Mouse (Mus musculus) hindbrain, postnatal 0 days (tissue): ENCODE measurements at regions not wholly inside any gene's neighbourhood (a gene's known extent, or its start where the extent isn't known, plus 50 kb on each side); places are given as distances from the start of the nearest gene placed in this dataset.

Experiments
- ATAC-seq: fragments of 200-750 bp; cut with Nextera tagmentation; 2 replicates; pipeline ENCODE4 v1.8.0; 2017; ENCODE audit warnings: mild to moderate bottlenecking, moderate TSS enrichment, moderate library complexity
- DNase-seq: peaks from one replicate; pipeline ENCODE4 v3.0.0-alpha.2; 2015; ENCODE audit warnings: low spot score
- H3K27ac ChIP-seq: fragments of 300-500 bp; sonication (generic); 2 replicates; pipeline ENCODE4 v1.5.1; 2014; ENCODE audit warnings: mild to moderate bottlenecking
- H3K27me3 ChIP-seq: fragments of 300-500 bp; sonication (generic); 2 replicates; pipeline ENCODE4 v1.6.1; 2014; ENCODE audit warnings: low read length, mixed read lengths; ENCODE audit not compliant: insufficient read depth
- H3K36me3 ChIP-seq: fragments of 300-500 bp; sonication (generic); 2 replicates; pipeline ENCODE4 v1.6.1; 2014; ENCODE audit warnings: low read length, mixed read lengths; ENCODE audit not compliant: insufficient read depth
- H3K4me1 ChIP-seq: fragments of 300-500 bp; sonication (generic); 2 replicates; pipeline ENCODE4 v1.6.1; 2014; ENCODE audit warnings: antibody characterized with exemption, low read length, mixed read lengths; ENCODE audit not compliant: insufficient read depth
- H3K4me2 ChIP-seq: fragments of 300-500 bp; sonication (generic); 2 replicates; pipeline ENCODE4 v1.6.1; 2014; ENCODE audit warnings: low read depth, mild to moderate bottlenecking, low read length, moderate library complexity, mixed read lengths
- H3K4me3 ChIP-seq: fragments of 300-500 bp; sonication (generic); 2 replicates; pipeline ENCODE4 v1.5.1; 2014; ENCODE audit warnings: low read length
- H3K9ac ChIP-seq: fragments of 300-500 bp; sonication (generic); replicated peaks from 2 replicates; pipeline ENCODE4 v1.6.1; 2014; ENCODE audit warnings: mild to moderate bottlenecking, low read length, moderate library complexity, mixed read lengths
- H3K9me3 ChIP-seq: fragments of 300-500 bp; sonication (generic); 2 replicates; pipeline ENCODE4 v1.6.1; 2016; ENCODE audit warnings: low read length, mixed read lengths
- CTCF ChIP-seq: IDR thresholded peaks from 2 replicates; pipeline ENCODE4 v1.5.1; 2016; ENCODE audit warnings: antibody characterized with exemption, control low read depth, low read depth
- WGBS: fragments of 180-500 bp; shearing (Covaris S2); extraction: QIAGEN DNeasy Blood & Tissue Kit; methylation state at CpG from one replicate; pipeline ENCODE4 v1.1.7; 2014; 5-methylcytosine and 5-hydroxymethylcytosine counted together

DNA sequence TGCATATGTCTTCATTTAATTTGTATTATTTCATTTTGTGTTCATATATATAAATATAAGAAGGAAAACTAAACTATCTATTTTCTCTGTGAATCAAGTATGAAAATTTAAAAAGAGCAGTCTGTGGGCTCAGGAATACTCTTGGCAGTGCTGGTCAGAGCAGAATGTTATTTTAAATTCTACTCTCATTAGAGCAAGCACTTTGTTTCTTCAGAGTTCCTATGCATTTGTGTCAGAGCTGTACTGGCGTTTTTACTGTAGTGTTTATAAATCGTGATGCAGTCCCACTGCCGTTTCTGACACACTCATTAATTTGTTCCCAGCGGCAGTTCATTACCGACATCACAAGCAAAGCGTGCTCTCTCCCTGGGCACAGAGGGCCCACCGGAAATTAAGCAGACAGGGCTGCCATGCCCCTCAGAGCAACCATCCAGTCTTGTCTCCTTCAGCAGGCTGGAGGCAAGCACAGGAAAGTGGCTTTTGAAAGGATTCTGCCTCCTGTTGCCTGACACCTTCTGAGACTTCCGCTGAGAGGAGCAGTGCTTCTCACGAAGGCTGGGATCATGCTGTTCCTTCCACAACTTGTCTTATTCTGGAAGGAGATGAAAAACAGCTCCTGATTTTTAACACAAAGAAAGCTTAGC lies 272.8 kb upstream of the Sptlc3 start:
- no peaks in the 10 kb centered on the region for H3K27me3 ChIP-seq
- DNase-seq (peak; percentile 44), ATAC-seq (0 out of 2 replicates have a peak, but pooled peaks have one; percentile 47)
- no peak overlapping the region for H3K9ac ChIP-seq
- TF ChIP-seq CTCF, result no peak
- no peak overlapping the region; the same call in 1 of the 2 replicates for H3K27ac ChIP-seq
- no peaks in the 10 kb centered on the region for H3K4me1 ChIP-seq
- no peak overlapping the region for H3K4me3 ChIP-seq
- H3K36me3 ChIP-seq, result no peaks in the 10 kb centered on the region
- no peaks in the 10 kb centered on the region for H3K9me3 ChIP-seq
- 17% methylated on average over 9 of the region's 9 CpGs for WGBS
- H3K4me2 ChIP-seq, result 0 out of 2 replicates have a peak overlapping the region, but pooled peaks have one; percentile 6

DNA sequence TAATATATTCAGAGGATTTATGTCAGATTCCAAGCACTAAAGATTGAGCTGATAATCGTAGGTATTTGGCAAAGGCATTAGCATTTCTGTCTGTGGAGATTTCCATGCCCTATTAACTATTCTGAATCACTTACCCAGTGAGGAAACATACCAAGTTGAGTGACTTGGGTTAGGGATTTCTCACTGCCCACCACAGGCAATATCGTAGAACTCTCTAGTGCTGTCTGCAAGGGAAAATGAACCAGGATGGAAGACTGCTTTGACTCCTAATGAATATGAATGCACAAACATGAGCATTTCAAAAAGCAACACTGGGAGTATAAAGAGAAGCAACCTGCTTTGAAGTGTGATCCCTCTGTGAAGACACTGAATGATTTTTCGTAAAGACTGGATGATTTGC lies 263.3 kb upstream of the Sptlc3 start:
- no peaks in the 10 kb centered on the region for H3K4me1 ChIP-seq
- H3K9me3 ChIP-seq, result no peaks in the 10 kb centered on the region
- TF ChIP-seq CTCF, result no peak
- no peaks in the 10 kb centered on the region for H3K36me3 ChIP-seq
- 26% methylated on average over 3 of the region's 3 CpGs for WGBS
- DNase-seq (no peak), ATAC-seq (no peak)
- H3K4me3 ChIP-seq, result no peak overlapping the region
- no peaks in the 10 kb centered on the region for H3K27me3 ChIP-seq
- H3K27ac ChIP-seq, result no peak overlapping the region
- no peak overlapping the region for H3K4me2 ChIP-seq
- H3K9ac ChIP-seq, result no peak overlapping the region

DNA sequence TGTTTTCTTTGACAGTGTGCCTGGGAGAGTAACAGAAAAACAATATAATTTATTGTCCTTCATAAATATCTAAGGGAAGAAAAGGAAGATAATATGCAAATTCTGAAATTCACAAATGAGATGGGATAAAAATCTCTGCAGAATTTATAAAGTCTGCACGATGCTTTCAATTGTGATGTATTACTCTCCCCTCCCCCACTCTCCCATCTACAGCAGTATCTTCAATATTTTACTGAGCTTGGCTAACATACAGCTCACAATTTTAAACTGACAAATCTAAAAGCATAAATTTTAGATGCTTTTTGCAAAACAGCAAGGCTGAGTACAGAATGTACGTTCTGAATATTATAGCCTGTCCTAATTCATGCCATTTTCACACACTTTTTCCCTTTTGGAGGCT lies 243.6 kb upstream of the Sptlc3 start:
- no peak for ATAC-seq
- Histone ChIP-seq H3K36me3 (no peaks in the 10 kb centered on the region), H3K27ac (no peak overlapping the region), H3K9ac (no peak overlapping the region), H3K4me1 (no peaks in the 10 kb centered on the region), H3K27me3 (no peaks in the 10 kb centered on the region), H3K4me3 (no peak overlapping the region), H3K4me2 (no peak overlapping the region), H3K9me3 (no peaks in the 10 kb centered on the region)
- WGBS, result 72% methylated on average over 2 of the region's 2 CpGs
- TF ChIP-seq CTCF, result no peak
- peak; percentile 20 for DNase-seq

DNA sequence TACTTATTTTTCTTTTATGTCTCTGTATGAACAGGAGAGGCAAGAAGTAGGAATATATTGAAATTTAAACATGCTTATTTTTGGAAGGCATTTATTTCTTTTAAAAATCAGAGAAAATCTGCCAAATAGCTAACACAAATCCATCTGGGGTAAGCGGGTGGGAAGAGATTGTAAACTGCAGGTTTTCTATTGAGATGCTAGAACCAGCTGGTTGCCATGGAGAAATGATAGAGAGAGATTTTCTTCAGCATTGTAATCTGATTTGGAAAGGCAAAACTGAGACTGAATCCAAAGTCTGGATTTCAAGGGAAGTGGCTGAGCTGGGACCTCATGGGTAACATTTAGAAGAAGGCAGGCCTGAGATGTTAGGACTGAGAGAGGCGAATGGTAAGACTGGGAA lies 226.6 kb upstream of the Sptlc3 start:
- WGBS, result 66% methylated on average over 2 of the region's 2 CpGs
- DNase-seq, result peak; percentile 10
- H3K27ac ChIP-seq, result no peak overlapping the region

DNA sequence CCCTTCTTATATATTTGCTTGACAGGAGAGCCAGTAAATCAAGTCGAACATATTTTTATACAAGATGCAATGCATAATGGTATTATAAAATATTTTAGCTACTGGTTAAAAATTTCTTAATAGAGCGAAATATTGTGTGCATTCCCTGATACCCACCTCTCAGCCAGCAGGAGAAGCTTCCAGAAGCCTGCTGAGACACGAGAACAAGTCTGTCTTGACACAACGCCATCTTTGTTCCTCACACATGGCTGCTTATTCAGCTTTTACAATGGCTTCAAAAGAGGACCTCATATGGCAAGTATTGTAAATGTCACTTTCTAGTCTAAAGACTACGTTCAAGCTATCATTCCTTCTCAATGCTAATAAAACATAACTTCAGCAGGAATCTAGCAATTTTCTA lies 217.1 kb upstream of the Sptlc3 start:
- no peak for ATAC-seq
- no peaks in the 10 kb centered on the region for H3K4me1 ChIP-seq
- no peaks in the 10 kb centered on the region for H3K27me3 ChIP-seq
- no peak overlapping the region for H3K9ac ChIP-seq
- H3K36me3 ChIP-seq, result no peaks in the 10 kb centered on the region
- peak; percentile 54 for DNase-seq
- H3K9me3 ChIP-seq, result no peaks in the 10 kb centered on the region
- H3K4me3 ChIP-seq, result no peak overlapping the region
- H3K4me2 ChIP-seq, result no peak overlapping the region
- 59% methylated on average over 5 of the region's 5 CpGs for WGBS
- no peak for TF ChIP-seq CTCF
- no peak overlapping the region for H3K27ac ChIP-seq

More for the DNA sequence above, 226.6 kb upstream of the Sptlc3 start:
- Histone ChIP-seq H3K4me3 (no peak overlapping the region), H3K4me1 (no peaks in the 10 kb centered on the region), H3K36me3 (no peaks in the 10 kb centered on the region), H3K27me3 (no peaks in the 10 kb centered on the region), H3K4me2 (no peak overlapping the region), H3K9me3 (no peaks in the 10 kb centered on the region), H3K9ac (no peak overlapping the region)
- no peak for TF ChIP-seq CTCF
- no peak for ATAC-seq

DNA sequence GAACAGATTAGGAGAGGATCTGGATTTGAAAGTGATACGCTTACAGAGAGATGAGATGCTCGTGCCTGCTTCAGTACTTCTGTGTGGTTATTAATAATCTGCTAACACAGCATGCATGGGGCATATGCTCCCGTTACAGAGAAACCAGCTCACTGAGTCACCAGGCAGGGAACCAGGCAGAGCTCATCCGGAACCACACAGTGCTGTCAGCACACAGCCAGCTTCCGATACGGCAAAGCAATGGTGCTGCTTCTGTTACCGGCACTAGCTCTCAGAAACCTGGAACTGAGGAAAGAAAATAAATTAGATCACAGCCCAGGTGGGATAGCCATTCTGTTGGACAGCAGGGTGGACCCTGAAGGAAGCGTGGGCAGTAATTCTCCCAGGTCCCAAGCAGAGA lies 216.1 kb upstream of the Sptlc3 start:
- Histone ChIP-seq H3K4me1 (no peaks in the 10 kb centered on the region), H3K9ac (no peak overlapping the region), H3K4me2 (no peak overlapping the region), H3K36me3 (no peaks in the 10 kb centered on the region), H3K9me3 (no peaks in the 10 kb centered on the region), H3K27ac (no peak overlapping the region), H3K27me3 (no peaks in the 10 kb centered on the region), H3K4me3 (no peak overlapping the region)
- TF ChIP-seq CTCF, result no peak
- DNase-seq (no peak), ATAC-seq (no peak)
- 76% methylated on average over 8 of the region's 8 CpGs for WGBS

DNA sequence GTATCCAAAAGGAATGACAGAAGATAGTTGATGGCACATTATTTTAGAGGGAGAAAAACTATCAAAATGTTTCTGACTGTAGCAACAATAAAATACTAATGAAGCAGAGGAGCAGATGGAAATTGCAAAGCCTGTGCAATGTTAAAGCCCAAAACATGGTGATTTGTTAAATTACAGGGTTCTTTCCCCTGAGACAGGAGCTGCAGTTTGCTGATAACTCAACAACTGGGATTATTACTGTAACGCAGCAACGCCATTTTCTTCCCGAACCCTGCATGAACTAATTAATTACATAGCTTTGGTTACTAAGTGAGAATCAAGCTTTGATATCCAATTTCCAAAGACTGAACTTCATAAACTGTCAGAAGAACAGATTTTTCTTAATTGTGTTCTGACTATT lies 212.7 kb upstream of the Sptlc3 start:
- 44% methylated on average over 3 of the region's 3 CpGs for WGBS
- ATAC-seq (no peak), DNase-seq (peak; percentile 25)
- no peak for TF ChIP-seq CTCF
- Histone ChIP-seq H3K27me3 (no peaks in the 10 kb centered on the region), H3K9me3 (no peaks in the 10 kb centered on the region), H3K4me1 (no peaks in the 10 kb centered on the region), H3K9ac (no peak overlapping the region), H3K36me3 (no peaks in the 10 kb centered on the region), H3K27ac (no peak overlapping the region), H3K4me2 (no peak overlapping the region), H3K4me3 (no peak overlapping the region)
